Mouse (Mus musculus): ENCODE results near the gene Prss12. TPM values are rescaled to one million over a fixed set of nuclear protein-coding genes. Genes with fewer than 3 reads are reported as not detected.

The Prss12 gene
- polyA plus RNA-seq, 1 experiment from 2014 or later, result 3.1 TPM

GRCm38 (mm10) chr3:123425647-123426046 lies 21.1 kb upstream of the Prss12 start:
- 42% methylated on average over 2 of the region's 2 CpGs for WGBS
- Histone ChIP-seq H3K9me3 (ENCODE audit: control insufficient read depth, low read length) (no peaks in the 10 kb centered on the region), H3K27ac (replicated peaks) (no peak overlapping the region), H3K9ac (ENCODE audit: low read length) (no peak overlapping the region), H3K4me3 (ENCODE audit: low read depth, low read length) (no peak overlapping the region), H3K36me3 (ENCODE audit: control insufficient read depth, insufficient read depth, low read length) (no peaks in the 10 kb centered on the region), H3K4me1 (replicated peaks; ENCODE audit: control insufficient read depth, insufficient read depth) (no peaks in the 10 kb centered on the region), H3K4me2 (replicated peaks; ENCODE audit: low read depth) (no peak overlapping the region), H3K27me3 (ENCODE audit: control insufficient read depth, insufficient read depth, low read length) (no peaks in the 10 kb centered on the region)
- no peak for DNase-seq (ENCODE audit: low spot score)
- TF ChIP-seq EP300 (optimal IDR thresholded peaks at IDR 0.05), result no peak
- no peak for TF ChIP-seq CTCF (IDR thresholded peaks at IDR 0.05; ENCODE audit: low read depth)
- ATAC-seq (ENCODE audit: low FRiP score, low TSS enrichment), result no peak

- 44% methylated on average over 4 of the region's 4 CpGs for WGBS
- TF ChIP-seq EP300 (optimal IDR thresholded peaks at IDR 0.05) (no peak), CTCF (IDR thresholded peaks at IDR 0.05; ENCODE audit: low read depth) (no peak)
- Histone ChIP-seq H3K27me3 (ENCODE audit: control insufficient read depth, insufficient read depth, low read length) (no peaks in the 10 kb centered on the region), H3K36me3 (ENCODE audit: control insufficient read depth, insufficient read depth, low read length) (no peaks in the 10 kb centered on the region), H3K4me3 (ENCODE audit: low read depth, low read length) (no peak overlapping the region), H3K4me2 (replicated peaks; ENCODE audit: low read depth) (no peak overlapping the region), H3K9me3 (ENCODE audit: control insufficient read depth, low read length) (no peaks in the 10 kb centered on the region), H3K9ac (ENCODE audit: low read length) (no peak overlapping the region), H3K27ac (replicated peaks) (no peak overlapping the region), H3K4me1 (replicated peaks; ENCODE audit: control insufficient read depth, insufficient read depth) (no peaks in the 10 kb centered on the region)
- no peak for DNase-seq (ENCODE audit: low spot score)
- no peak for ATAC-seq (ENCODE audit: low FRiP score, low TSS enrichment)
Measured at GRCm38 (mm10) chr3:123428005-123428404, 18.7 kb upstream of the Prss12 start.

DNA sequence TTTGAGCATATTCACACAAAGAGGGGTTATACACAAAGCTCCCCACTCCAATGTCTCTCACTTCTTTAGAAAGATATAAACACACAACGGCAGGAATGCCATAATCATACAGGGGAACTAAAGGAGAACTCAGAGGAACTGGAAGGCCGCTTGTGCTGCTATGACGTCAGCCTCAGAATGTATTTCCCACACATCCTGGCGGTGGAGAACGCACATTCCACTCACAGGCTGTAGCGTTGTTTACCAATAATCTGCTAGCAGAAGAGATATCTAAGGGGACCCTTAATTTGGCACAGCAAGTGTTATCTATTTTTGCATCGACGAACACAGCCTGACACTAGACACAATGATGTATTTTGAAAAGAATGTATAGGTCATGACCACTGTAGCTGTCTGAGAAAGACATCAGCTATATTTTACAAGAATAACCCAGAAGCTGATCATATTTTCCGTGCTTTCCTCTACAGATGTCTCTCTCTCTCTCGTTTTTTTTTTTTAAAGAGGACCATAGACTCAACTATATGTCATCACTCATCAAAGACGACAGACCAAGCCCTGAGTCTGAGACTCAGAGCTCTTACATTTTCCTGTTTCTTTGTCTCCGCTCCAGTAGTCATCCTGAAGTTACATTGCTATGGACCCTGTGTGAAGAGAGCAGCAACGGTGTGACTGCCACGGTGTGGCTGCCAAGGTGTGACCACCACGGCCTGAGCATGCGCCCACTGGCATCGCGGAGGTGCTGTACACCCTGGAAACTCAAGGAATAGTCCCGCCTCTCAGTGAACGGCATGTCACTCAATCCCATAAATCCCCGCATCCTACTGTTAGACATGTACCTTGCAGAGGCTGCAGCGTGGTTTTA lies 16.9 kb upstream of the Prss12 start:
- Histone ChIP-seq H3K27ac (replicated peaks) (no peak overlapping the region), H3K4me2 (replicated peaks; ENCODE audit: low read depth) (no peak overlapping the region), H3K9ac (ENCODE audit: low read length) (no peak overlapping the region; the same call in 1 of the 2 replicates), H3K36me3 (ENCODE audit: control insufficient read depth, insufficient read depth, low read length) (no peaks in the 10 kb centered on the region), H3K27me3 (ENCODE audit: control insufficient read depth, insufficient read depth, low read length) (no peaks in the 10 kb centered on the region), H3K4me3 (ENCODE audit: low read depth, low read length) (no peak overlapping the region), H3K4me1 (replicated peaks; ENCODE audit: control insufficient read depth, insufficient read depth) (no peaks in the 10 kb centered on the region), H3K9me3 (ENCODE audit: control insufficient read depth, low read length) (no peaks in the 10 kb centered on the region)
- ATAC-seq (ENCODE audit: low FRiP score, low TSS enrichment) (no peak), DNase-seq (ENCODE audit: low spot score) (no peak)
- WGBS, result 64% methylated on average over 22 of the region's 22 CpGs
- TF ChIP-seq CTCF (IDR thresholded peaks at IDR 0.05; ENCODE audit: low read depth), result no peak
- TF ChIP-seq EP300 (optimal IDR thresholded peaks at IDR 0.05), result no peak

GRCm38 (mm10) chr3:123431951-123432674 lies 14.6 kb upstream of the Prss12 start:
- ATAC-seq (ENCODE audit: low FRiP score, low TSS enrichment) (no peak), DNase-seq (ENCODE audit: low spot score) (no peak)
- Histone ChIP-seq H3K4me2 (replicated peaks; ENCODE audit: low read depth) (no peak overlapping the region), H3K4me1 (replicated peaks; ENCODE audit: control insufficient read depth, insufficient read depth) (no peaks in the 10 kb centered on the region), H3K36me3 (ENCODE audit: control insufficient read depth, insufficient read depth, low read length) (no peaks in the 10 kb centered on the region), H3K4me3 (ENCODE audit: low read depth, low read length) (no peak overlapping the region), H3K27ac (replicated peaks) (no peak overlapping the region), H3K9ac (ENCODE audit: low read length) (no peak overlapping the region), H3K27me3 (ENCODE audit: control insufficient read depth, insufficient read depth, low read length) (no peaks in the 10 kb centered on the region), H3K9me3 (ENCODE audit: control insufficient read depth, low read length) (no peaks in the 10 kb centered on the region)
- TF ChIP-seq EP300 (optimal IDR thresholded peaks at IDR 0.05) (no peak), CTCF (IDR thresholded peaks at IDR 0.05; ENCODE audit: low read depth) (no peak)
- 61% methylated on average over 5 of the region's 5 CpGs for WGBS

DNA sequence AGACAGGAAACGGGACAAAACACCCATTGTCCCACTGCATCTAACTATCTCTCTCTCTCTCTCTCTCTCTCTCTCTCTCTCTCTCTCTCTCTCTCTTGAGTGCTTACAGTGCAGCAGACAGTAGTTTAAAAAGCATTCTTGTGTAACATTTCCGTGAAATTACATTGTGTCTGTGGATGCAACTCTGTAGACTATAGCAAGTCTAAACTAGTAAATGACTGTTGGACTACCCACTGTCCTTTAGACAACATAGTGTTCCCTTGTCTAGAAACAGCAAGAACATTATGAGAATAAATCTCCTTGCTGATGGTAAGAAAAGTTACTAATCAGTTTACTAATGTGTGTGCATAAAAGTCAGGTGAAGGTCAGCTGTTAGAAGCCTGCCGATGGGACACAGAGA lies 13.4 kb upstream of the Prss12 start:
- H3K36me3 ChIP-seq (ENCODE audit: control insufficient read depth, insufficient read depth, low read length), result no peaks in the 10 kb centered on the region
- no peaks in the 10 kb centered on the region for H3K4me1 ChIP-seq (replicated peaks; ENCODE audit: control insufficient read depth, insufficient read depth)
- H3K27ac ChIP-seq (replicated peaks), result no peak overlapping the region
- H3K4me2 ChIP-seq (replicated peaks; ENCODE audit: low read depth), result no peak overlapping the region
- no peaks in the 10 kb centered on the region for H3K9me3 ChIP-seq (ENCODE audit: control insufficient read depth, low read length)
- H3K9ac ChIP-seq (ENCODE audit: low read length), result no peak overlapping the region
- TF ChIP-seq EP300 (optimal IDR thresholded peaks at IDR 0.05) (no peak), CTCF (IDR thresholded peaks at IDR 0.05; ENCODE audit: low read depth) (no peak)
- H3K27me3 ChIP-seq (ENCODE audit: control insufficient read depth, insufficient read depth, low read length), result no peaks in the 10 kb centered on the region
- DNase-seq (ENCODE audit: low spot score) (no peak), ATAC-seq (ENCODE audit: low FRiP score, low TSS enrichment) (no peak)
- WGBS, result 69% methylated on average over 3 of the region's 3 CpGs
- no peak overlapping the region for H3K4me3 ChIP-seq (ENCODE audit: low read depth, low read length)

- Histone ChIP-seq H3K4me2 (replicated peaks; ENCODE audit: low read depth) (no peak overlapping the region), H3K27ac (replicated peaks) (no peak overlapping the region), H3K27me3 (ENCODE audit: control insufficient read depth, insufficient read depth, low read length) (no peaks in the 10 kb centered on the region), H3K4me1 (replicated peaks; ENCODE audit: control insufficient read depth, insufficient read depth) (no peaks in the 10 kb centered on the region), H3K9me3 (ENCODE audit: control insufficient read depth, low read length) (no peaks in the 10 kb centered on the region), H3K9ac (ENCODE audit: low read length) (no peak overlapping the region), H3K4me3 (ENCODE audit: low read depth, low read length) (no peak overlapping the region), H3K36me3 (ENCODE audit: control insufficient read depth, insufficient read depth, low read length) (no peaks in the 10 kb centered on the region)
- no peak for DNase-seq (ENCODE audit: low spot score)
- ATAC-seq (ENCODE audit: low FRiP score, low TSS enrichment), result no peak
- WGBS, result 68% methylated on average over 1 of the region's 1 CpGs
- TF ChIP-seq EP300 (optimal IDR thresholded peaks at IDR 0.05) (no peak), CTCF (IDR thresholded peaks at IDR 0.05; ENCODE audit: low read depth) (no peak)
Measured at GRCm38 (mm10) chr3:123437608-123438007, 9.1 kb upstream of the Prss12 start.
